Mouse (Mus musculus) limb, embryonic 14.5 days (tissue): ENCODE data around the gene Fhl1. TPM values are rescaled to one million over a fixed set of nuclear protein-coding genes. Genes with fewer than 3 reads are reported as not detected.
A peak's percentile ranks its signal among the peaks of the same experiment; 100 is the strongest.

Source experiments
- ATAC-seq: fragments of 200-750 bp; cut with Nextera tagmentation; 2 replicates; pipeline ENCODE4 v1.8.0; 2017; ENCODE audit warnings: low read depth, moderate number of reproducible peaks, moderate TSS enrichment; ENCODE audit not compliant: low FRiP score
- DNase-seq: peaks from one replicate; pipeline ENCODE4 v3.0.0-alpha.2; 2015; ENCODE audit warnings: low spot score
- H3K27ac ChIP-seq: fragments of 300-500 bp; sonication (generic); replicated peaks from 2 replicates; pipeline ENCODE4 v1.5.1; 2014; ENCODE audit warnings: low read depth, mild to moderate bottlenecking, low read length, moderate library complexity, mixed read lengths
- H3K27me3 ChIP-seq: fragments of 300-500 bp; sonication (generic); 2 replicates; pipeline ENCODE4 v1.6.1; 2014; ENCODE audit warnings: low read length, mixed read lengths; ENCODE audit not compliant: control insufficient read depth, insufficient read depth
- H3K36me3 ChIP-seq: fragments of 300-500 bp; sonication (generic); 2 replicates; pipeline ENCODE4 v1.6.1; 2014; ENCODE audit warnings: mild to moderate bottlenecking, low read length, moderate library complexity, mixed read lengths; ENCODE audit not compliant: control insufficient read depth, insufficient read depth
- H3K4me1 ChIP-seq: fragments of 300-500 bp; sonication (generic); 2 replicates; pipeline ENCODE4 v1.6.1; 2014; ENCODE audit warnings: antibody characterized with exemption, low read length, mixed read lengths; ENCODE audit not compliant: control insufficient read depth, insufficient read depth
- H3K4me2 ChIP-seq: fragments of 300-500 bp; sonication (generic); replicated peaks from 2 replicates; pipeline ENCODE4 v1.6.1; 2014; ENCODE audit warnings: low read depth, mild to moderate bottlenecking, low read length, moderate library complexity; ENCODE audit not compliant: severe bottlenecking
- H3K4me3 ChIP-seq: fragments of 300-500 bp; sonication (generic); replicated peaks from 2 replicates; pipeline ENCODE4 v1.5.1; 2014; ENCODE audit warnings: low read length
- H3K9ac ChIP-seq: fragments of 300-500 bp; sonication (generic); 2 replicates; pipeline ENCODE4 v1.6.1; 2014; ENCODE audit warnings: mild to moderate bottlenecking, low read depth, low read length, moderate library complexity; ENCODE audit not compliant: severe bottlenecking
- H3K9me3 ChIP-seq: fragments of 300-500 bp; sonication (generic); 2 replicates; pipeline ENCODE4 v1.6.1; 2016; ENCODE audit warnings: low read length; ENCODE audit not compliant: control insufficient read depth
- POLR2A ChIP-seq: fragments of 200-500 bp; IDR thresholded peaks from 2 replicates; pipeline ENCODE4 v1.8.0; 2012; ENCODE audit warnings: inconsistent platforms, mild to moderate bottlenecking, moderate library complexity, borderline replicate concordance; ENCODE audit not compliant: insufficient read depth, insufficient read length; ENCODE audit errors: extremely low read depth
- WGBS: fragments of 180-500 bp; shearing (Covaris S2); extraction: QIAGEN DNeasy Blood & Tissue Kit; methylation state at CpG from one replicate; pipeline ENCODE4 v1.1.7; 2014; 5-methylcytosine and 5-hydroxymethylcytosine counted together
- polyA plus RNA-seq, 2 experiments: library from polyadenylated mRNA; depleted of rRNA in 1 of 2; stranded (reverse) in 1 of 2; unstranded in 1 of 2; fragments of >200 nt; fragmentation: Nextera tagmentation in 1 of 2; extraction: Ambion mirVana in 1 of 2; gene quantifications; 2 replicates each; pipeline versions ENCODE4 v1.2.1 to v1.2.3; 2012 to 2014

Gene Fhl1
- polyA plus RNA-seq, 2 experiments = 167 to 179 TPM

DNA sequence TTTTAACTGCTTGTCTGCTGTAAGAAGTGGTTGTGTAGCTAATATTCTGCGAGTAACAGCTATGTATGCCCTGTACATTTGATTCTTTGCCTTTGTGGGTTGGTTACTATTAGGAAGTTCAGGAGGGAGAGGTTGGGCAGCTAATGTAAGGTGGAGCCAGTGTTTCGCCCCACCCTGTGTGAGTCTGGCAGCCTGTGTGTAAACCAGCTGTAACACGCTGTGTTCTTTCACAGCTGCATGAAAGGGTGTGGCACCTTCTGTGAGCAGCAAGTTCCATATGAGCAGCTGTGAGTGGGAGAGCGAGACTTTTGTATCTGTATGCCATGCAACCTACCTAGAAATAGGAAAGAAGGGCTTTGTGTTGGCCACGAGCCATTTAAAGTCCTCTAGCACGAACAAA lies 20.6 kb downstream of the Fhl1 start:
- no peaks in the 10 kb centered on the region for H3K9me3 ChIP-seq
- DNase-seq (no peak), ATAC-seq (no peak)
- WGBS = 67% methylated on average over 6 of the region's 6 CpGs
- H3K9ac ChIP-seq = no peak overlapping the region
- TF ChIP-seq POLR2A = no peak
- no peaks in the 10 kb centered on the region for H3K4me1 ChIP-seq
- no peak overlapping the region for H3K4me2 ChIP-seq
- no peak overlapping the region for H3K27ac ChIP-seq
- H3K27me3 ChIP-seq = no peaks in the 10 kb centered on the region
- H3K4me3 ChIP-seq = no peak overlapping the region
- H3K36me3 ChIP-seq = no peaks in the 10 kb centered on the region

DNA sequence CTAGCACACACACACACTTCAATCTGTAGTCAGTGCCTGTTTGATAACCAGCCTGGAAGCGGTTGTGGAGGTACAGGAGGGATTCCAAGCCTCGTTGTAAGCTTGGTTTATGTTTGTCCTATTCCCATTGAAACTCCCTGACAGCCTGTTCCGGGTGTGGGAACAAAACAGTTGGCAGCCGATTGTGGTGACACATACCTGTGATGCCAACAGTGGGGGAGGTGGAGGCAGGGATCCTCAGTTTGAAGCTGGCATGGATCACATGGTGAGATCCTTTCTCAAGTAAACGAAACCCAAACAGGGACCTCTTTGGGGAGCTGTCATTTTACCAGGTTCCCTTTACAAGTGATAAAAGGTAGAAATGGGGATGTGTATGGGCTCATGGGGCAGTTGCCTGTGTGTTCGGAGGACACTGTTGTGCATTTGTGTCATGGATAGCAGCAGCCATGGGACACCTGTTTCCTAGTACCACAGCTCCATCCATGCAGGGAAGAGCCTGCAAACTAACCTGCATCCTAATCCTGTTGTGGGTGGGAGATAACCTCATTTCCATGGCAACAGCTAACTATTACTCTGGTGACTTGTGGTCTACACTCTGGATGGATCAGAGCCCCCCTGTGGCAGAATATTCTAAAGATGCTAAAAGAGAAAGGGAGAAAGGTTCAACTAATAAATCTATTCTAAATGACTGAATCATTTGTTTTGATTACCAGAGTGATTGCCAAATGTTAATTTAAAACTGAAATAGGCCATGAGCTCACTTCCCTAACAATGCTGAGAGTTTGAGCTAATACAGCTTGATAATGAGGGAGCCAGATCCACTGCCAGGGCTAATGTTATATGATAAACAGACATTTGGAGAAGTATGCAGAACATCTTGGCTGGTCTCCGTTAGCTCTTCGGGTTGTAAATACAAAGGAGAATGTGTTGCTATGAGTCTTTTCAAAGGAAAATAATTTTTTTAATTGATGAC lies 22.0 kb downstream of the Fhl1 start:
- no peak overlapping the region for H3K9ac ChIP-seq

DNA sequence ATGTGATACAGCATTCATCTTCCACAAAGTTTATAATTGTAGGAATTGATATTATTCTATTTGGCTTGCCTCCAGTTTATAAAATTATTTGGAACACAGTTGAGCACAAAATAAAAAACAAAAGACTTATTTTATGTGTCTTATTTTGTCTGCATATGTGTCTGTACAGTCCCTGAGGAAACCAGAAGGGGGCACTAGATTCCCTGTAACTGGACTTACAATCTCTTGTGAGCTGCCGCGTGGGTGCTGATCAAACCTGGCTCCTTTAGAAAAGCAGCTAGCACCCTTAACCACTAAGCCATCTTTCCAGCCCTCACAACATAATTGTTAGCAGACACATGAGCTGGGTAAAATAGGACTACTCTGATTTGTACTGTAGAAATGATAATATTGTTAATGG lies 24.1 kb downstream of the Fhl1 start:
- 41% methylated on average over 2 of the region's 2 CpGs for WGBS
- no peaks in the 10 kb centered on the region for H3K9me3 ChIP-seq
- H3K27me3 ChIP-seq = no peaks in the 10 kb centered on the region
- H3K27ac ChIP-seq = no peak overlapping the region
- no peaks in the 10 kb centered on the region for H3K4me1 ChIP-seq
- no peak overlapping the region for H3K9ac ChIP-seq
- no peak for TF ChIP-seq POLR2A
- no peak for ATAC-seq
- peak; percentile 29 for DNase-seq
- no peak overlapping the region for H3K4me2 ChIP-seq
- no peak overlapping the region for H3K4me3 ChIP-seq
- no peaks in the 10 kb centered on the region for H3K36me3 ChIP-seq

More for the DNA sequence above, 22.0 kb downstream of the Fhl1 start:
- ATAC-seq (no peak), DNase-seq (no peak)
- Histone ChIP-seq H3K27ac (no peak overlapping the region), H3K4me3 (no peak overlapping the region), H3K4me1 (no peaks in the 10 kb centered on the region), H3K27me3 (no peaks in the 10 kb centered on the region), H3K9me3 (no peaks in the 10 kb centered on the region), H3K4me2 (no peak overlapping the region), H3K36me3 (no peaks in the 10 kb centered on the region)
- WGBS = 82% methylated on average over 8 of the region's 8 CpGs
- no peak for TF ChIP-seq POLR2A

DNA sequence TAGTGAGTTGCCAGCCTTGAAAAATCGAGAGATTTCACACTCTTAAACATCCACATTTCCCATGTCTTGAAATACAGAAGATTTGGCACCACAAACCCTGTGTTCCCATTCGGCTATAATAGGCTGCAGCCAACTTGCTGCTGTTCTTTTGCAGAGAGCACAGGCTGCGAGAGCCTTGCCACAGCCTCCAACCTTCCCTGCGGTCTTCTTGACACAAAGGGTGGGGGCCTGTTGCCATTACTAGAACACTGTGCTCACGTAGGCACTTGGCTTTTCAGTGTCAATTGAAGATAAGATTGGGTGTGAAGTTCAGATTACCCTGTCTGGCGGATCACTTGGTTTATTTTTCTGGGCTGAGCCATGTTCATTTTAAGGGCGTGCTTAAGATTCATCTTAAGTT lies 24.8 kb downstream of the Fhl1 start:
- H3K9ac ChIP-seq = no peak overlapping the region
- no peaks in the 10 kb centered on the region for H3K36me3 ChIP-seq
- no peaks in the 10 kb centered on the region for H3K4me1 ChIP-seq
- no peak overlapping the region for H3K4me2 ChIP-seq
- ATAC-seq (no peak), DNase-seq (no peak)
- no peak overlapping the region for H3K4me3 ChIP-seq
- no peaks in the 10 kb centered on the region for H3K9me3 ChIP-seq
- TF ChIP-seq POLR2A = no peak
- H3K27ac ChIP-seq = no peak overlapping the region
- H3K27me3 ChIP-seq = no peaks in the 10 kb centered on the region
- 77% methylated on average over 7 of the region's 7 CpGs for WGBS

DNA sequence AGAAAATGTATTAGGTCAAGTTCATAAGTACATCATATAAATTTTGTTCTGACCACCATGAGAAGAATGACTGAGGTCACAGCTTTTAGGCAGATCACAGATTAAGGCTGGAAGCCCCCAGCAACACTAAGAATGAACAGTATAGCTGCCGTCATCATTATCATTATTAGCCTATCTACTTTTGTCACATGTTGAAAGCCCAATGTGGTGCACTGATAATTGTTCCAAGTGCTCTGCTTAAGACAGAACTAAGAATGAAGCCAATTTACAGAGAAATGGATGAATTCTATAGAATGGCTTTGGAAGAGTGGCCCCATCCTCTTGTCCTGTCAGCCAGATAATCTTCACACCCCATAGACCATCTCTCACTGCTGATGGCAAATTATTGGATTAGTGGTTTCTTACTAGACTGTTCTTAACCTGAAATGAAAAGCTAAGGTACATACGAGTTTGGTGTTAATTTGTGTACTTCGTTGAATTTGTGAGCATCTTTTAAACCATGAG lies 28.7 kb downstream of the Fhl1 start:
- TF ChIP-seq POLR2A = no peak
- H3K4me3 ChIP-seq = no peak overlapping the region
- no peak overlapping the region for H3K27ac ChIP-seq
- H3K4me2 ChIP-seq = no peak overlapping the region
- DNase-seq = no peak
- no peak overlapping the region for H3K9ac ChIP-seq
- H3K27me3 ChIP-seq = no peaks in the 10 kb centered on the region
- no peaks in the 10 kb centered on the region for H3K4me1 ChIP-seq
- no peaks in the 10 kb centered on the region for H3K36me3 ChIP-seq
- WGBS = 85% methylated on average over 3 of the region's 3 CpGs
- no peak for ATAC-seq
- no peaks in the 10 kb centered on the region for H3K9me3 ChIP-seq

GRCm38 (mm10) chrX:56769838-56770237 lies 38.3 kb downstream of the Fhl1 start:
- H3K27ac ChIP-seq = no peak overlapping the region
- ATAC-seq = no peak
- TF ChIP-seq POLR2A = no peak
- H3K36me3 ChIP-seq = no peaks in the 10 kb centered on the region
- no peaks in the 10 kb centered on the region for H3K27me3 ChIP-seq
- no peaks in the 10 kb centered on the region for H3K9me3 ChIP-seq
- H3K9ac ChIP-seq = no peak overlapping the region
- DNase-seq = no peak
- no peaks in the 10 kb centered on the region for H3K4me1 ChIP-seq
- H3K4me3 ChIP-seq = no peak overlapping the region
- no peak overlapping the region for H3K4me2 ChIP-seq
